Mouse (Mus musculus) liver, adult 2 months (tissue): Measurements from ENCODE around the gene Pigl. TPM values are rescaled to one million over a fixed set of nuclear protein-coding genes. Genes with fewer than 3 reads are reported as not detected.

Experiments used
- DNase-seq: peaks from one replicate; pipeline ENCODE4 v3.0.0-alpha.2; 2011; ENCODE audit warnings: low read depth, low spot score; ENCODE audit errors: extremely low read depth
- H3K27ac ChIP-seq: fragments of 200-500 bp; replicated peaks from 2 replicates; pipeline ENCODE4 v1.5.1; 2012; ENCODE audit warnings: low read depth, mild to moderate bottlenecking, control low read depth, inconsistent platforms, low read length; ENCODE audit not compliant: insufficient read depth
- H3K27me3 ChIP-seq: fragments of 200-500 bp; 2 replicates; pipeline ENCODE4 v1.6.1; 2012; ENCODE audit warnings: mild to moderate bottlenecking, moderate library complexity, low read length, inconsistent platforms; ENCODE audit not compliant: control insufficient read depth, insufficient read depth
- H3K36me3 ChIP-seq: fragments of 200-500 bp; 2 replicates; pipeline ENCODE4 v1.6.1; 2012; ENCODE audit warnings: low read length, inconsistent platforms; ENCODE audit not compliant: control insufficient read depth, insufficient read depth
- H3K4me1 ChIP-seq: fragments of 200-500 bp; 2 replicates; pipeline ENCODE4 v1.6.1; 2011; ENCODE audit warnings: low read length; ENCODE audit not compliant: control insufficient read depth, insufficient read depth
- H3K4me3 ChIP-seq: fragments of 200-500 bp; 2 replicates; pipeline ENCODE4 v1.5.1; 2011; ENCODE audit warnings: low read depth, mild to moderate bottlenecking, control low read depth, low read length, moderate library complexity; ENCODE audit not compliant: insufficient read depth
- H3K79me2 ChIP-seq: fragments of 200-500 bp; 2 replicates; pipeline ENCODE4 v1.6.1; 2012; ENCODE audit warnings: inconsistent platforms, mild to moderate bottlenecking, low read length, moderate library complexity; ENCODE audit not compliant: control insufficient read depth, insufficient read depth
- H3K9ac ChIP-seq: fragments of 200-500 bp; 2 replicates; pipeline ENCODE4 v1.6.1; 2012; ENCODE audit warnings: low read depth, mild to moderate bottlenecking, control low read depth, inconsistent platforms, low read length
- CTCF ChIP-seq: fragments of 200-500 bp; IDR thresholded peaks from 2 replicates; pipeline ENCODE4 v1.5.1; 2011; ENCODE audit warnings: low read depth, low read length, control low read depth
- POLR2A ChIP-seq: fragments of 200-500 bp; IDR thresholded peaks from 2 replicates; pipeline ENCODE4 v1.6.1; 2011; ENCODE audit warnings: low read length, control low read depth; ENCODE audit not compliant: insufficient read depth; ENCODE audit errors: extremely low read depth
- WGBS: fragments of 180-500 bp; shearing (Covaris S2); methylation state at CpG from one replicate; pipeline ENCODE4 v1.1.7; 2018; 5-methylcytosine and 5-hydroxymethylcytosine counted together
- polyA plus RNA-seq: library from polyadenylated mRNA; depleted of rRNA; stranded (reverse); fragments of >200 nt; gene quantifications from 2 replicates; pipeline ENCODE4 v1.2.3, GENCODE M21; 2012; rRNA removed
- total RNA-seq: library from RNA; depleted of rRNA; stranded (reverse); fragments of >200 nt; gene quantifications from 2 replicates; pipeline ENCODE4 v1.2.3, GENCODE M21; 2014; rRNA removed

Gene Pigl
- total and polyA plus RNA-seq, 2 experiments: 1.5 to 3.6 TPM

DNA sequence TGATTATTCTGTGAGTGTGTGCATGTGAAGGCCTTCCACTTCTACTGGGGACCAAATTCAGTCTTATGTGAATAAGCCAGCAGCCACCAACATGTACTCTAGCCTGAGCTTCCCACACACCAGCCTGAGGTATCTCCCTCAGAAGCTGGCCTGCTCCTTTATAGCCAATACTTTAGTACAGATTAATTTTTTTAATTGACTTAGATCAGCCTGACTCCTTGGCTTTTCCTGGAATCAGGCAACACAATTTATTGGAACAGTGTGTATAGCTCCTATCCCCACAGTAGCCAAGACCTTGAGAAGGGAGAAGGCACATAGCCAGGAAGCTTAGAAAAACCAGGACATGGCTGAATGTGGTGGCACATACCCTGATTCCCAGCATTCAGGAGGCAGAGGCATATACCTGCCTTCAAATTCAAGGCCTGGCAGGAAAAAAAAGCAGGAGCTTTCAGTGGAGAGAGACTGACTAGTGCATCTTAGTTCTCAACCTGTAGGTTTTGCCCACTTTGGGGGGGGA is 97.7 kb downstream of the Pigl start:
- Histone ChIP-seq H3K4me3 (no peak overlapping the region), H3K4me1 (peaks cover 21% of the 10 kb centered on the region), H3K79me2 (peaks cover 4% of the 10 kb centered on the region; the same call in 1 of the 2 replicates), H3K27ac (no peak overlapping the region), H3K27me3 (no peaks in the 10 kb centered on the region), H3K9ac (no peak overlapping the region), H3K36me3 (peaks cover 14% of the 10 kb centered on the region)
- DNase-seq: peak; percentile 60
- no peak for TF ChIP-seq POLR2A
- no peak for TF ChIP-seq CTCF

DNA sequence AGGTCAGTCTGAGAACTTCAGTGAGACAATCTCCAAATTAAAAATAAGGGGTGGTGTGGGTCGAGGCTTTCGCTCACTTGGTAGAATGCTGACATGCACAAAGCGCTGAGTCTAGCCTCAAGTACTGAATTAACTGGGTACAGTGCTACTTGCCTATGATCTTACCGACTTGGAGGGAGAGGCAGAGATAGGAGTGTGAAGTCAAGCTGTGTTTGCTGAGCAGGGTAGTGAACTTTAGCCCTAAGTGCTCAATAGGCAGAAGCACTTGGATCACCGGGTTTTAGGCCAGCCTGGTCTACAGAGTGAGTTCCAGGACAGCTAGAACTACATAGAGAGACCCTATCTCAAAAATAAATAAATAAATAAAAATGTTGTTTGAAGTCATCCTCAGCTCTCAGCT is 98.9 kb downstream of the Pigl start:
- no peaks in the 10 kb centered on the region for H3K27me3 ChIP-seq
- H3K4me1 ChIP-seq: peaks cover 21% of the 10 kb centered on the region
- TF ChIP-seq CTCF: no peak
- TF ChIP-seq POLR2A: no peak
- H3K36me3 ChIP-seq: peaks cover 14% of the 10 kb centered on the region
- peak; percentile 86 for DNase-seq
- no peak overlapping the region for H3K27ac ChIP-seq
- H3K4me3 ChIP-seq: no peak overlapping the region
- no peak overlapping the region for H3K9ac ChIP-seq
- WGBS: 25% methylated on average over 5 of the region's 5 CpGs
- no peaks in the 10 kb centered on the region for H3K79me2 ChIP-seq

- Histone ChIP-seq H3K27me3 (no peaks in the 10 kb centered on the region), H3K4me3 (no peak overlapping the region), H3K27ac (no peak overlapping the region), H3K36me3 (peaks cover 13% of the 10 kb centered on the region), H3K79me2 (no peaks in the 10 kb centered on the region), H3K9ac (no peak overlapping the region), H3K4me1 (peaks cover 21% of the 10 kb centered on the region)
- TF ChIP-seq CTCF: no peak
- TF ChIP-seq POLR2A: no peak
- 84% methylated on average over 2 of the region's 2 CpGs for WGBS
- DNase-seq: no peak
These were observed 99.9 kb downstream of the Pigl start for GRCm38 (mm10) chr11:62558152-62558551.

DNA sequence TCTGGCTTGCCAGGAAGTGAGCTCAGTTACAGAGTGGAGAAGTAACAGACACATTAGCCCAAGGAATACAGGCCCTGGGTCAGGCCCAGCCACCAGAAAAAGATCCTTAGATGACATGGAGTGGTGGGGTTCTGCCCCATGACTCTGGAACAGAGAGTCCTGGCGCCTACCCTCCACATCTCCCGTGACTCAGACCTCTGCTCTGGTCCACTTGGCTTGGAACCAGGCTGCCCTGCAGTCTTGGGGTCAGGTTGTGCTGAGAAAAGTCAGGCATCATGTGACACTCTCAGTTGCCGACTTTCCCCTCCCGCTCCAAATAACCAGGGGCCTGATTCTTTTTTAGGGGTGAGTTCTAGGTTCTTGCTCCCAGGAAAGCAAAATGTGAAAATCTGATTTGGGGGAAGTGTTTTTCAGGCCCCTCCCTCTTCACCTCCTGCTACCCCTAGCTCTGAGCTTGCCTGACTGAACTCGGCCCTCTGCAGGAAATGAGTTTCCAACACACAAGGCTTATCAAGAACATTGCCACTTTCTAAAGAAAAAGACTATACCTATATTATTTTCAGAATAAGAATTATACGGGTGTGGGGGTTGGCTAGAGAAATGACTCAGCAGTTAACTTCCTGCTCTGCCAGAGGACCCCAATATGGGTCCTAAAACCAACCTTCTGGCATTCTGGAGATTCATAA is 100.8 kb downstream of the Pigl start:
- peak; percentile 82 for DNase-seq
- Histone ChIP-seq H3K9ac (no peak overlapping the region), H3K79me2 (no peaks in the 10 kb centered on the region), H3K27ac (peak overlapping the region; percentile 49), H3K36me3 (peaks cover 3% of the 10 kb centered on the region), H3K4me1 (peaks cover 15% of the 10 kb centered on the region), H3K27me3 (no peaks in the 10 kb centered on the region), H3K4me3 (no peak overlapping the region)
- 13% methylated on average over 6 of the region's 6 CpGs for WGBS
- TF ChIP-seq CTCF (no peak), POLR2A (no peak)

GRCm38 (mm10) chr11:62560463-62561016 is 102.3 kb downstream of the Pigl start:
- 37% methylated on average over 43 of the region's 43 CpGs for WGBS
- peak overlapping the region; percentile 54 for H3K9ac ChIP-seq
- TF ChIP-seq CTCF: no peak
- no peak for TF ChIP-seq POLR2A
- peak overlapping the region; percentile 70 for H3K4me3 ChIP-seq
- H3K4me1 ChIP-seq: peaks cover 12% of the 10 kb centered on the region
- no peaks in the 10 kb centered on the region for H3K79me2 ChIP-seq
- no peak overlapping the region for H3K27ac ChIP-seq
- H3K27me3 ChIP-seq: no peaks in the 10 kb centered on the region
- no peaks in the 10 kb centered on the region for H3K36me3 ChIP-seq
- DNase-seq: no peak

DNA sequence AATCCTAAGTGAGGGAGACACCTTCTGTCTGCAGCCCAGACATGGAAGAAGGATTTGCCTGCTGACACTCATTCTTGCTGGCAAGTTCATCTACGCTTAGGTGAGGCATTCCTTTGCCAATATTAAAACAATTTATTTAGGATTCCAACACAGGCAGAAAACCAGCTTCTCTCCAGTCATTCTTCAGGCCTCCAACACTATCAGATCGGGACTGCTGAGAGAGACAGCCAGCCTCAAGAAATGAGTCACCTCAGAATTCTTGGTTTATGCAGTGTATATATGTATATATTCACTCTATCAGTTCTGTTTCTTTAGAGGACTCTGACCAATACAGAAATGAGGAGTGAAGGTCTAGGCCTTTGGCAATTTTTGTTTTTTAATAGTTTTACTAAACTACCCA is 105.3 kb downstream of the Pigl start:
- WGBS: 94% methylated on average over 2 of the region's 2 CpGs
- no peak for DNase-seq
- TF ChIP-seq POLR2A: no peak
- no peak for TF ChIP-seq CTCF
- H3K79me2 ChIP-seq: no peaks in the 10 kb centered on the region
- peaks cover 7% of the 10 kb centered on the region for H3K4me1 ChIP-seq
- no peak overlapping the region for H3K9ac ChIP-seq
- no peaks in the 10 kb centered on the region for H3K27me3 ChIP-seq
- H3K36me3 ChIP-seq: no peaks in the 10 kb centered on the region
- H3K4me3 ChIP-seq: no peak overlapping the region
- no peak overlapping the region for H3K27ac ChIP-seq

Other genes starting within 250 kb of the Pigl start
- 0.07 TPM in 1 of 2 replicates, not detected in the other for gene Adora2b, start 209.5 kb upstream of the Pigl start, total RNA-seq
- 0.07 and 0.11 TPM in 2 replicates for gene Adora2b, start 209.5 kb upstream of the Pigl start, polyA plus RNA-seq
- gene Zswim7, start 177.1 kb upstream of the Pigl start, total RNA-seq: 18.6 and 22.8 TPM in 2 replicates
- gene Zswim7, start 177.1 kb upstream of the Pigl start, polyA plus RNA-seq: 13.5 and 18.0 TPM in 2 replicates
- gene Ttc19, start 177.0 kb upstream of the Pigl start, total RNA-seq: 14.0 and 14.8 TPM in 2 replicates
- 8.0 and 8.2 TPM in 2 replicates for gene Ttc19, start 177.0 kb upstream of the Pigl start, polyA plus RNA-seq
- 48.0 and 51.4 TPM in 2 replicates for gene Ncor1, start 81 bp downstream of the Pigl start, total RNA-seq
- 45.7 and 46.8 TPM in 2 replicates for gene Ncor1, start 81 bp downstream of the Pigl start, polyA plus RNA-seq
- 20.5 and 26.6 TPM in 2 replicates for gene Cenpv, start 80.8 kb downstream of the Pigl start, total RNA-seq
- gene Cenpv, start 80.8 kb downstream of the Pigl start, polyA plus RNA-seq: 31.6 and 32.6 TPM in 2 replicates
- 621 and 698 TPM in 2 replicates for gene Ubb, start 92.7 kb downstream of the Pigl start, total RNA-seq
- gene Ubb, start 92.7 kb downstream of the Pigl start, polyA plus RNA-seq: 644 and 809 TPM in 2 replicates
- 0.83 and 2.1 TPM in 2 replicates for gene Trpv2, start 116.0 kb downstream of the Pigl start, total RNA-seq
- gene Trpv2, start 116.0 kb downstream of the Pigl start, polyA plus RNA-seq: 0.57 and 1.7 TPM in 2 replicates
- 0.40 and 0.55 TPM in 2 replicates for gene Lrrc75a, start 190.1 kb downstream of the Pigl start, total RNA-seq
- gene Lrrc75a, start 190.1 kb downstream of the Pigl start, polyA plus RNA-seq: 0.66 and 1.1 TPM in 2 replicates
- 2.6 and 5.0 TPM in 2 replicates for gene Mmgt2, start 190.2 kb downstream of the Pigl start, total RNA-seq
- 2.2 and 3.6 TPM in 2 replicates for gene Mmgt2, start 190.2 kb downstream of the Pigl start, polyA plus RNA-seq